Mouse (Mus musculus) ES-Bruce4 (cell line): ENCODE measurements around the gene Prkg1.

ENCODE experiments used
- CTCF ChIP-seq: IDR thresholded peaks from one replicate; pipeline ENCODE4 v1.8.1; 2011; ENCODE audit warnings: low read depth, low read length
- EP300 ChIP-seq: IDR thresholded peaks from 2 replicates; pipeline ENCODE4 v1.6.1; 2011; ENCODE audit warnings: low read depth, low read length; ENCODE audit not compliant: insufficient read depth

GRCm38 (mm10) chr19:31791724-31792123, 26.9 kb upstream of the Prkg1 start:
- TF ChIP-seq CTCF, result no peak
- TF ChIP-seq EP300, result no peak
